Mouse (Mus musculus): ENCODE results near the gene Mdk. TPM values are rescaled to one million over a fixed set of nuclear protein-coding genes. Genes with fewer than 3 reads are reported as not detected.

Mdk gene
- polyA plus RNA-seq, 1 experiment, result 1.1 TPM

- Histone ChIP-seq H3K4me3 (replicated peaks) (peak overlapping the region; percentile 39), H3K27me3 (ENCODE audit: control insufficient read depth) (peaks cover 52% of the 10 kb centered on the region), H3K36me3 (ENCODE audit: control insufficient read depth) (peaks cover 31% of the 10 kb centered on the region), H3K4me1 (ENCODE audit: control insufficient read depth) (peaks cover 45% of the 10 kb centered on the region), H3K9me3 (ENCODE audit: control insufficient read depth, low read length) (no peaks in the 10 kb centered on the region)
- TF ChIP-seq TAL1 (IDR thresholded peaks at IDR 0.05; ENCODE audit: low read length), result no peak
- no peak for TF ChIP-seq GATA1 (IDR thresholded peaks at IDR 0.05; ENCODE audit: low read length)
Measured at GRCm38 (mm10) chr2:91930761-91931291, 1.3 kb downstream of the Mdk start.

- TF ChIP-seq GATA1 (IDR thresholded peaks at IDR 0.05; ENCODE audit: low read length), result no peak
- no peak for TF ChIP-seq TAL1 (IDR thresholded peaks at IDR 0.05; ENCODE audit: low read length)
- Histone ChIP-seq H3K9me3 (ENCODE audit: control insufficient read depth, low read length) (no peaks in the 10 kb centered on the region), H3K4me3 (replicated peaks) (no peak overlapping the region), H3K36me3 (ENCODE audit: control insufficient read depth) (peaks cover 22% of the 10 kb centered on the region), H3K27me3 (ENCODE audit: control insufficient read depth) (peaks cover 61% of the 10 kb centered on the region), H3K4me1 (ENCODE audit: control insufficient read depth) (peaks cover 45% of the 10 kb centered on the region)
Measured at GRCm38 (mm10) chr2:91929936-91930335, 2.2 kb downstream of the Mdk start.

GRCm38 (mm10) chr2:91929455-91929854 lies 2.6 kb downstream of the Mdk start:
- Histone ChIP-seq H3K4me1 (ENCODE audit: control insufficient read depth) (peaks cover 45% of the 10 kb centered on the region), H3K36me3 (ENCODE audit: control insufficient read depth) (peaks cover 18% of the 10 kb centered on the region), H3K27me3 (ENCODE audit: control insufficient read depth) (peaks cover 66% of the 10 kb centered on the region), H3K4me3 (replicated peaks) (no peak overlapping the region), H3K9me3 (ENCODE audit: control insufficient read depth, low read length) (no peaks in the 10 kb centered on the region)
- TF ChIP-seq GATA1 (IDR thresholded peaks at IDR 0.05; ENCODE audit: low read length), result no peak
- no peak for TF ChIP-seq TAL1 (IDR thresholded peaks at IDR 0.05; ENCODE audit: low read length)

GRCm38 (mm10) chr2:91928534-91929350 lies 3.4 kb downstream of the Mdk start:
- H3K9me3 ChIP-seq (ENCODE audit: control insufficient read depth, low read length), result no peaks in the 10 kb centered on the region; the same call in 1 of the 2 replicates
- H3K4me3 ChIP-seq (replicated peaks), result no peak overlapping the region
- peaks cover 46% of the 10 kb centered on the region for H3K4me1 ChIP-seq (ENCODE audit: control insufficient read depth)
- H3K36me3 ChIP-seq (ENCODE audit: control insufficient read depth), result peaks cover 10% of the 10 kb centered on the region
- peaks cover 73% of the 10 kb centered on the region for H3K27me3 ChIP-seq (ENCODE audit: control insufficient read depth)
- TF ChIP-seq TAL1 (IDR thresholded peaks at IDR 0.05; ENCODE audit: low read length), result no peak
- no peak for TF ChIP-seq GATA1 (IDR thresholded peaks at IDR 0.05; ENCODE audit: low read length)

- Histone ChIP-seq H3K4me1 (ENCODE audit: control insufficient read depth) (peaks cover 48% of the 10 kb centered on the region), H3K4me3 (replicated peaks) (no peak overlapping the region), H3K9me3 (ENCODE audit: control insufficient read depth, low read length) (no peaks in the 10 kb centered on the region; the same call in 1 of the 2 replicates), H3K36me3 (ENCODE audit: control insufficient read depth) (peaks cover 3% of the 10 kb centered on the region), H3K27me3 (ENCODE audit: control insufficient read depth) (peaks cover 81% of the 10 kb centered on the region)
- TF ChIP-seq GATA1 (IDR thresholded peaks at IDR 0.05; ENCODE audit: low read length), result no peak
- no peak for TF ChIP-seq TAL1 (IDR thresholded peaks at IDR 0.05; ENCODE audit: low read length)
Measured at GRCm38 (mm10) chr2:91927826-91928533, 4.1 kb downstream of the Mdk start.

GRCm38 (mm10) chr2:91926949-91927348 lies 5.1 kb downstream of the Mdk start, which contains the start of gene Chrm4:
Gene Chrm4, plus strand, starts transcription at chr2:91927249.
- Histone ChIP-seq H3K36me3 (ENCODE audit: control insufficient read depth) (no peaks in the 10 kb centered on the region), H3K4me1 (ENCODE audit: control insufficient read depth) (peaks cover 45% of the 10 kb centered on the region), H3K4me3 (replicated peaks) (no peak within 1 kb of the TSS), H3K9me3 (ENCODE audit: control insufficient read depth, low read length) (no peaks in the 10 kb centered on the region; the same call in 1 of the 2 replicates), H3K27me3 (ENCODE audit: control insufficient read depth) (peaks cover 87% of the 10 kb centered on the region)
- TF ChIP-seq TAL1 (IDR thresholded peaks at IDR 0.05; ENCODE audit: low read length), result no peak
- no peak for TF ChIP-seq GATA1 (IDR thresholded peaks at IDR 0.05; ENCODE audit: low read length)

- no peaks in the 10 kb centered on the region; the same call in 1 of the 2 replicates for H3K9me3 ChIP-seq (ENCODE audit: control insufficient read depth, low read length)
- no peak overlapping the region for H3K4me3 ChIP-seq (replicated peaks)
- peaks cover 87% of the 10 kb centered on the region for H3K27me3 ChIP-seq (ENCODE audit: control insufficient read depth)
- H3K36me3 ChIP-seq (ENCODE audit: control insufficient read depth), result no peaks in the 10 kb centered on the region
- TF ChIP-seq GATA1 (IDR thresholded peaks at IDR 0.05; ENCODE audit: low read length) (no peak), TAL1 (IDR thresholded peaks at IDR 0.05; ENCODE audit: low read length) (no peak)
- peaks cover 40% of the 10 kb centered on the region for H3K4me1 ChIP-seq (ENCODE audit: control insufficient read depth)
Measured at GRCm38 (mm10) chr2:91925442-91925841, 6.7 kb downstream of the Mdk start.

- no peak for TF ChIP-seq TAL1 (IDR thresholded peaks at IDR 0.05; ENCODE audit: low read length)
- no peak for TF ChIP-seq GATA1 (IDR thresholded peaks at IDR 0.05; ENCODE audit: low read length)
- Histone ChIP-seq H3K4me3 (replicated peaks) (no peak overlapping the region), H3K9me3 (ENCODE audit: control insufficient read depth, low read length) (no peaks in the 10 kb centered on the region; the same call in 1 of the 2 replicates), H3K36me3 (ENCODE audit: control insufficient read depth) (no peaks in the 10 kb centered on the region), H3K27me3 (ENCODE audit: control insufficient read depth) (peaks cover 84% of the 10 kb centered on the region), H3K4me1 (ENCODE audit: control insufficient read depth) (peaks cover 38% of the 10 kb centered on the region)
Measured at GRCm38 (mm10) chr2:91924726-91925125, 7.4 kb downstream of the Mdk start.

Data from erythroblast, embryonic 14.5 days (primary cell).